Mouse (Mus musculus) small intestine, adult 2 months (tissue): ENCODE measurements around the gene Tmem273. TPM values are rescaled to one million over a fixed set of nuclear protein-coding genes. Genes with fewer than 3 reads are reported as not detected.

Experiments used
- H3K27ac ChIP-seq: fragments of 200-500 bp; 2 replicates; pipeline ENCODE4 v1.5.1; 2012; ENCODE audit warnings: low read depth, low read length, control low read depth, inconsistent platforms; ENCODE audit not compliant: insufficient read depth
- H3K27me3 ChIP-seq: fragments of 200-500 bp; 2 replicates; pipeline ENCODE4 v1.6.1; 2012; ENCODE audit warnings: mild to moderate bottlenecking, moderate library complexity, low read length, inconsistent platforms; ENCODE audit not compliant: control insufficient read depth, insufficient read depth
- H3K36me3 ChIP-seq: fragments of 200-500 bp; 2 replicates; pipeline ENCODE4 v1.6.1; 2012; ENCODE audit warnings: mild to moderate bottlenecking, low read length, control low read depth, inconsistent platforms; ENCODE audit not compliant: control insufficient read depth, insufficient read depth
- H3K4me1 ChIP-seq: fragments of 200-500 bp; 2 replicates; pipeline ENCODE4 v1.6.1; 2012; ENCODE audit warnings: low read length, inconsistent platforms, mixed read lengths; ENCODE audit not compliant: control insufficient read depth, insufficient read depth, insufficient read length
- H3K4me3 ChIP-seq: fragments of 200-500 bp; 2 replicates; pipeline ENCODE4 v1.5.1; 2012; ENCODE audit warnings: low read depth, mild to moderate bottlenecking, control low read depth, inconsistent platforms, low read length, moderate library complexity
- CTCF ChIP-seq: fragments of 200-500 bp; IDR thresholded peaks from 2 replicates; pipeline ENCODE4 v1.5.1; 2012; ENCODE audit warnings: low read depth, mild to moderate bottlenecking, control low read depth, inconsistent platforms, low read length, moderate library complexity, mixed read lengths; ENCODE audit not compliant: insufficient replicate concordance, insufficient read length; ENCODE audit errors: extremely low read depth
- POLR2A ChIP-seq: fragments of 200-500 bp; IDR thresholded peaks from 2 replicates; pipeline ENCODE4 v1.6.1; 2012; ENCODE audit warnings: low read depth, mild to moderate bottlenecking, control low read depth, inconsistent platforms, low read length, moderate library complexity
- WGBS: fragments of 180-500 bp; shearing (Covaris S2); methylation state at CpG from one replicate; pipeline ENCODE4 v1.1.7; 2018; 5-methylcytosine and 5-hydroxymethylcytosine counted together
- polyA plus RNA-seq: library from polyadenylated mRNA; depleted of rRNA; stranded (reverse); fragments of >200 nt; gene quantifications from 2 replicates; pipeline ENCODE4 v1.2.3, GENCODE M21; 2012

The Tmem273 gene
- polyA plus RNA-seq, 1 experiment: 1.5 TPM

DNA sequence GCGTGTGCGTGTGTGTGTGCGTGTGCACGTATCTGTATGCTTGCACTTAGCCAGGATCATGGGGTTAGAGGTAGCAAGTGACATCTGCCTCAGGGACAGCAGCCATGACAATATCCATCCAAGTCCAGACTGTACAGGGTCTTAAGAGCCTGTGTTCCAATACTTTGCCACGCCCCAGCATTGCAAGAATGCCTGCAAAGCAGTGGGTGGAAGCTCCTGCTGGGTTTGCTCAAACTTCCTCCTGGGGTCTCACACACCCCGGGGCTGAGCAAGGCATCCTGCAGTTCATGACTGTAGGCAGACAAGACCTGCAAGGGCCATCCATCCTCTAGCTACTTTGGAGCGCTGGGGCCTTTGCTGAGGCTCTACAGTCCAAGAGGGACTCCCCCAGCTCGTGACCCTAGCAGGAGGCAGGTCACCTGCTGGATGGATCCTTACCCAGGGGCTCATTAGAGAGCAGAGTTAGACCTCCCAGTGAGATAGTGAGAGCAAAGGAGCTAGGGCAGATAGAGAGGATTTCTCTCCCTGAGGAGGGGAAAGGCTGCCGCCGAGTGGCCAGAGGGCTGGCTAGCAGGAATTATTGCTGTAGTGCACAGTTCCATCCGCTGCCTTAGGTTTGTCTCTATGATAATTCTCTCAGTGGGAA, 15.4 kb downstream of the Tmem273 start:
- no peak overlapping the region for H3K27ac ChIP-seq
- WGBS: 66% methylated on average over 11 of the region's 11 CpGs
- no peak overlapping the region for H3K4me3 ChIP-seq
- H3K36me3 ChIP-seq: no peaks in the 10 kb centered on the region
- H3K27me3 ChIP-seq: no peaks in the 10 kb centered on the region
- TF ChIP-seq CTCF: peak; percentile 64
- TF ChIP-seq POLR2A: no peak
- H3K4me1 ChIP-seq: no peaks in the 10 kb centered on the region; the same call in 1 of the 2 replicates

DNA sequence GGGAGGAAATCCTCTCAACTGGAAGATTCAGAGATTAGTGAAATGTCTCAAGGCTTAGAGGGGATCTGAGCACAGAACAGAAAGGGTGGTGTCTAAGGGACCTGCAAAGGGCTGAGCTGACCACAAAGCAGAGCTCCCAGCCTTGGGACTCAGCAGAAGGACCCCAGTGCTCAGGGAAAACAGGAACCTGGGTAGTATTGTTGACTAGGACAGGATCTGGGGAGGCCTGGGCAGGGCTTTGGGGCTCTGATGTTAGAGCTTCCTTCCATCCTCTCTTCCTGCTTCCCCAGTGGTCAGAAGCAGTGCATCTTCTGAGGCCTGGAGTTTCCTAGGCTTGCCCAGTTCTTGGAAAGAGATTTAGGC, 15.9 kb downstream of the Tmem273 start:
- Histone ChIP-seq H3K36me3 (no peaks in the 10 kb centered on the region), H3K27ac (no peak overlapping the region), H3K27me3 (no peaks in the 10 kb centered on the region), H3K4me1 (no peaks in the 10 kb centered on the region; the same call in 1 of the 2 replicates), H3K4me3 (no peak overlapping the region)
- TF ChIP-seq POLR2A: no peak
- no peak for TF ChIP-seq CTCF

DNA sequence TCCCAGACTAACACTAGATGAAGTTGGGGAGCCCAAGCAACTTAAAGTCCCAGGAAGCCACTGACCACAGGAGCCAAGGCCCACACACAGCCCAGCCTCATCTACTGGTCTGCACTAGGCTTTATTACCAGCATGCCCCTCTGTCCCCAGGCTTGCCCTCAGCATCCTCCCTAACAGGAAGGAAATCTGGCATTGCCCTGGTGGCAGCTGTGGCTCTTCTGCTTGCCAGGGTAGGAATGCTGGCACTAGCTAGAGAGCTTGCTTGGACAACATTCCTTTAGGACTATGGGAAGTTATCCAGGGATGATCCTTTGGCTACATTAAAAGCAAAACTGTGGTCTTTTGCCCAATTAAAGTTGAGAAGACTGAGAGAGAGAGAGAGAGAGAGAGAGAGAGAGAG, 24.3 kb downstream of the Tmem273 start:
- H3K4me1 ChIP-seq: no peaks in the 10 kb centered on the region

DNA sequence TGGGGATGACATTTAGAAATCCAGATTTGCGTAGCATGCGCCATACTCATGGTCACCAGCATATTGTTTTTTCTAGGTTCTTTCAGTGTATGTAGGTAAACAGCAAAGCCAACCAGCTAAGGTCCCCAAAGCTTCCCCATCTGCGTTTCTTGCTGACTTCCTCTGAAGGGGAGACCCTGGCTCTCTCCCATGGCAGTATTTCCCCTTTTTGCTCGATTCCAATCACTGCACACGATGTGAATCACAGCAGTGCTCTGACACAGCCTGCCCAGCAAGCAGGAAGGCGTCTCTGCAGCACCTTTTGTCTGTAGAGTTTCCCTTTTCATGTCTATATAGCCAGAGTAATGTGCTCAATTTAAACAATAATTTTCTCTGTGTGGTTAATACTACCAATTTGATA, 26.7 kb downstream of the Tmem273 start:
- no peaks in the 10 kb centered on the region for H3K4me1 ChIP-seq
- TF ChIP-seq CTCF (no peak), POLR2A (no peak)
- 70% methylated on average over 6 of the region's 6 CpGs for WGBS

More for the DNA sequence above, 24.3 kb downstream of the Tmem273 start:
- no peak overlapping the region for H3K27ac ChIP-seq
- no peak for TF ChIP-seq CTCF
- TF ChIP-seq POLR2A: no peak
- no peaks in the 10 kb centered on the region for H3K36me3 ChIP-seq
- no peaks in the 10 kb centered on the region for H3K27me3 ChIP-seq
- H3K4me3 ChIP-seq: no peak overlapping the region

DNA sequence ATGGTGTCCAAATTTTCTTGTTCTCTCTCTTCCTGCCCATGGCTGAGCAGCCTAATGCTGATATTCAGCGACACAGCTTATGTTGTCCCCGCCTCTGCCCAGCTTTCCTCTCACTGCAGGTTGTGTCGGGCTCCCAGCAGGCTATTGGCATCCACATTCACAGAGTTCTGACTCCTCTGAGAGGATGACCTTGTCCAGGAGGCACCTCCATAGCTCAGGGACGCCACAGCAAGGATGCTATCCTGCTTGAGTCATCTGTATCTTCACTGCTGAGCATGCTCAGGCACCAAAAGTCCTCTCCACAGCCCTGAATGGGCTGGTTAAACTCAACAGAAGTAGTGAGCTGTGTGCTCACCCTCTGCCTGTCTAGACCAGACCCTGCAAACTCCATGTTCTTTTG, 29.2 kb downstream of the Tmem273 start:
- no peaks in the 10 kb centered on the region for H3K36me3 ChIP-seq
- H3K4me1 ChIP-seq: no peaks in the 10 kb centered on the region
- no peak for TF ChIP-seq POLR2A
- no peak for TF ChIP-seq CTCF
- WGBS: 69% methylated on average over 4 of the region's 4 CpGs
- H3K27ac ChIP-seq: no peak overlapping the region
- H3K4me3 ChIP-seq: no peak overlapping the region
- H3K27me3 ChIP-seq: no peaks in the 10 kb centered on the region

More for the DNA sequence above, 26.7 kb downstream of the Tmem273 start:
- no peaks in the 10 kb centered on the region for H3K27me3 ChIP-seq
- no peak overlapping the region for H3K27ac ChIP-seq
- no peaks in the 10 kb centered on the region for H3K36me3 ChIP-seq
- H3K4me3 ChIP-seq: no peak overlapping the region

DNA sequence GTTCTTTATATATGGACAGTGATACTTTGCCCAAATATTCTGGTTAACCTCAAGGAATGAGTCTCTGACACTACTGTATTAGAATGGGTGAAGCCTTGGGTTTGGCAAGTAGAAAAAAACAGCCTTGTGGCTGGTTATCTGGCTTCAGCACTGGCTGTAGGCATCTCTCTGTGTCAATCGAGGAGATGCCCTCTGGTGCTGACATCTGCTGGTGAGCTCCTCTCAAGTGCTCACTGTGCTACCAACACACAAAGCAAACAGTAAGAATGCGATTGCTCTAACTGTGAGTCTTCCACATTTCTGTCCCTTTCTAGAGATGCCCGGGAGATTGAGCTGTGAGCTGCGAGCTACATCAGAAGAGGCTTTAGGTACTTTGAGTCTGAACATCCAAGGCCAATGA, 30.8 kb downstream of the Tmem273 start:
- H3K27ac ChIP-seq: no peak overlapping the region
- WGBS: 59% methylated on average over 4 of the region's 4 CpGs
- H3K4me3 ChIP-seq: no peak overlapping the region
- H3K27me3 ChIP-seq: no peaks in the 10 kb centered on the region
- TF ChIP-seq CTCF (no peak), POLR2A (no peak)
- H3K4me1 ChIP-seq: no peaks in the 10 kb centered on the region
- no peaks in the 10 kb centered on the region for H3K36me3 ChIP-seq

DNA sequence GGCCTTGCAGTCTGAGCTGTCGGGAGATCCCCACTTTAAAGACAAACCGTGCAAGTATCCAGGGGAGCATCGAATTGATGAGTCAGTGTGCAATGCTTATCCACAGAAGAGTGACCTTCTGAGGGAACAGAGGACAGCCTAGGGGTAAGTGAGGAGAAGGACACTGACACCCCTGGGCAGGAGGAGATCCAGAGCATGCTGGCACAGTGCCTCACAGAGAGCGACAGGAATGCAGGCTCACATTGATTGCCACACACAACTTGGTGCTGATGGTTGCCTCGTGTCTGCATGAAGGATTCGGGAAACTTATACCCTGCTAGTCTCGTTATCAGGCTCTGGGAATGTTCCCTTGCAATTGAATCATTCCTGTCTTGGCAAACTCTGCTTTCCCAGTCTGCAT, 31.5 kb downstream of the Tmem273 start:
- Histone ChIP-seq H3K27me3 (no peaks in the 10 kb centered on the region), H3K36me3 (no peaks in the 10 kb centered on the region), H3K4me1 (no peaks in the 10 kb centered on the region), H3K27ac (no peak overlapping the region), H3K4me3 (no peak overlapping the region)
- 54% methylated on average over 7 of the region's 7 CpGs for WGBS
- no peak for TF ChIP-seq POLR2A
- TF ChIP-seq CTCF: no peak
